Mouse (Mus musculus) heart, postnatal 0 days (tissue): ENCODE results near the gene BC034090. TPM values are rescaled to one million over a fixed set of nuclear protein-coding genes. Genes with fewer than 3 reads are reported as not detected.
A peak's percentile ranks its signal among the peaks of the same experiment; 100 is the strongest.

Source experiments
- ATAC-seq: fragments of 200-750 bp; cut with Nextera tagmentation; 2 replicates; pipeline ENCODE4 v1.8.0; 2017; ENCODE audit warnings: low read depth, moderate number of reproducible peaks, moderate library complexity; ENCODE audit not compliant: insufficient read depth
- DNase-seq: peaks from one replicate; pipeline ENCODE4 v3.0.0-alpha.2; 2016; ENCODE audit warnings: low spot score
- H3K27ac ChIP-seq: fragments of 300-500 bp; sonication (generic); 2 replicates; pipeline ENCODE4 v1.5.1; 2014; ENCODE audit warnings: low read depth, mild to moderate bottlenecking
- H3K27me3 ChIP-seq: fragments of 300-500 bp; sonication (generic); 2 replicates; pipeline ENCODE4 v1.6.1; 2014; ENCODE audit warnings: low read length, mixed read lengths; ENCODE audit not compliant: control insufficient read depth, insufficient read depth
- H3K36me3 ChIP-seq: fragments of 300-500 bp; sonication (generic); replicated peaks from 2 replicates; pipeline ENCODE4 v1.6.1; 2014; ENCODE audit warnings: low read length, mixed read lengths; ENCODE audit not compliant: control insufficient read depth, insufficient read depth
- H3K4me1 ChIP-seq: fragments of 300-500 bp; sonication (generic); 2 replicates; pipeline ENCODE4 v1.6.1; 2014; ENCODE audit warnings: antibody characterized with exemption; ENCODE audit not compliant: control insufficient read depth, insufficient read depth
- H3K4me2 ChIP-seq: fragments of 300-500 bp; sonication (generic); 2 replicates; pipeline ENCODE4 v1.6.1; 2014; ENCODE audit warnings: low read depth, mild to moderate bottlenecking, low read length, moderate library complexity
- H3K4me3 ChIP-seq: fragments of 300-500 bp; sonication (generic); 2 replicates; pipeline ENCODE4 v1.5.1; 2014; ENCODE audit warnings: low read depth, low read length
- H3K9ac ChIP-seq: fragments of 300-500 bp; sonication (generic); replicated peaks from 2 replicates; pipeline ENCODE4 v1.6.1; 2014; ENCODE audit warnings: low read depth, low read length, mixed read lengths
- H3K9me3 ChIP-seq: fragments of 300-500 bp; sonication (generic); replicated peaks from 2 replicates; pipeline ENCODE4 v1.6.1; 2016; ENCODE audit warnings: low read length; ENCODE audit not compliant: control insufficient read depth
- CTCF ChIP-seq: IDR thresholded peaks from 2 replicates; pipeline ENCODE4 v1.5.1; 2016; ENCODE audit warnings: antibody characterized with exemption, control low read depth, low read depth
- EP300 ChIP-seq: IDR thresholded peaks from 2 replicates; pipeline ENCODE4 v1.6.1; 2016; ENCODE audit warnings: antibody characterized with exemption, low read depth
- whole genome bisulfite sequencing: fragments of 180-500 bp; shearing (Covaris S2); extraction: QIAGEN DNeasy Blood & Tissue Kit; methylation state at CpG from one replicate; pipeline ENCODE4 v1.1.7; 2014; 5-methylcytosine and 5-hydroxymethylcytosine counted together
- polyA plus RNA-seq: library from polyadenylated mRNA; unstranded; fragments of >200 nt; fragmentation: Nextera tagmentation; extraction: Ambion mirVana; gene quantifications from 2 replicates; pipeline ENCODE4 v1.2.1, GENCODE M21; 2015
- total RNA-seq: library from RNA; depleted of rRNA; stranded (reverse); fragments of >200 nt; gene quantifications from 2 replicates; pipeline ENCODE4 v1.2.3, GENCODE M21; 2014; ENCODE audit warnings: low replicate concordance

Gene BC034090
- total and polyA plus RNA-seq, 2 experiments from 2014 or later: 9.7 to 82.1 TPM

DNA sequence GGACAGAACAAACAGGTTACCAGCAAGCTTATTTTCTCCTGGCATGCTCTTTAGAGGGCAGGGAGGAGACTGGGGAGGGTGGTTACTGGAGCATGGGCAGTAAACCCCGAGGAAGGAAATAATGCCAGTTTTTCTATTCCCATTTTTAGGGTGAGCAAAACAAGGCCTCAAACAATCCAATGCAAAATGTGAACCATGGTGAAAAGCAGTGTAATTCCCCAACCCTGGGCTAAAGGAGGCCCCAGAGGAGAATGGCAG is 1.8 kb downstream of the BC034090 start:
- Histone ChIP-seq H3K27me3 (no peaks in the 10 kb centered on the region), H3K4me2 (peak overlapping the region; percentile 14; the same call in 1 of the 2 replicates), H3K4me3 (no peak overlapping the region), H3K9me3 (no peaks in the 10 kb centered on the region), H3K27ac (peak overlapping the region; percentile 53), H3K36me3 (peaks cover 30% of the 10 kb centered on the region), H3K4me1 (peaks cover 44% of the 10 kb centered on the region), H3K9ac (no peak overlapping the region)
- TF ChIP-seq CTCF (no peak), EP300 (no peak)
- ATAC-seq (no peak), DNase-seq (peak; percentile 5)
- WGBS: 55% methylated on average over 1 of the region's 1 CpGs

- no peaks in the 10 kb centered on the region for H3K27me3 ChIP-seq
- peak overlapping the region; percentile 14; the same call in 1 of the 2 replicates for H3K4me2 ChIP-seq
- H3K4me3 ChIP-seq: no peak overlapping the region
- no peak overlapping the region for H3K9ac ChIP-seq
- DNase-seq (no peak), ATAC-seq (no peak)
- TF ChIP-seq EP300 (no peak), CTCF (no peak)
- H3K27ac ChIP-seq: peak overlapping the region; percentile 53
- H3K36me3 ChIP-seq: peaks cover 30% of the 10 kb centered on the region
- H3K4me1 ChIP-seq: peaks cover 49% of the 10 kb centered on the region
- no peaks in the 10 kb centered on the region for H3K9me3 ChIP-seq
- WGBS: 69% methylated on average over 12 of the region's 12 CpGs
Measured at GRCm38 (mm10) chr1:155241701-155242487, 2.4 kb downstream of the BC034090 start.

- ATAC-seq: no peak
- Histone ChIP-seq H3K9ac (peak overlapping the region; percentile 20; the same call in 1 of the 2 replicates), H3K27me3 (no peaks in the 10 kb centered on the region), H3K4me2 (no peak overlapping the region), H3K9me3 (no peaks in the 10 kb centered on the region), H3K4me3 (no peak overlapping the region), H3K27ac (no peak overlapping the region), H3K36me3 (peaks cover 30% of the 10 kb centered on the region), H3K4me1 (peaks cover 55% of the 10 kb centered on the region)
- 69% methylated on average over 6 of the region's 6 CpGs for WGBS
- no peak for DNase-seq
- no peak for TF ChIP-seq CTCF
- no peak for TF ChIP-seq EP300
Measured at GRCm38 (mm10) chr1:155239962-155240717, 4.1 kb downstream of the BC034090 start.

- DNase-seq (no peak), ATAC-seq (no peak)
- Histone ChIP-seq H3K4me1 (peaks cover 56% of the 10 kb centered on the region), H3K9ac (no peak overlapping the region), H3K27ac (no peak overlapping the region), H3K4me3 (no peak overlapping the region), H3K4me2 (no peak overlapping the region), H3K9me3 (no peaks in the 10 kb centered on the region), H3K36me3 (peaks cover 30% of the 10 kb centered on the region), H3K27me3 (no peaks in the 10 kb centered on the region)
- 75% methylated on average over 4 of the region's 4 CpGs for WGBS
- TF ChIP-seq EP300: no peak
- TF ChIP-seq CTCF: no peak
Measured at GRCm38 (mm10) chr1:155239169-155239568, 5.1 kb downstream of the BC034090 start.

DNA sequence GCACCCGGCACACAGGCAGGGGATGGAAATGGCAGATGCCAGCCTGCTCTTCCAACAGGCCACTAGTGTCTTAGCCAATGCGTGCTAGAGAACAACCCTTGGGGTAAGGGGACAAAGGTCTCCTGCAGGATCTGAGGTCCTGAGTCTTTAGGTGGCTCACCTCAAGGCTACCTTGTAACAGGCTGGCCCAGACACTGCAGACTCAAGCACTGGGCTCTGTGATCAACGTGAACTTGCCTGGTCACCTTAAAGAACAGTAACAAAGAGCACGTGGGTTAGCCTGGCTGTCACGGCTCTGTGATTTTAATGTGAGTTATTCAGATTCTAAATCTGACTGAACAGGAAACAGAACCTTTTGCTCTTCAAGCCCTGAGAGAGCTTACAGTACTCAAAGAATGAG is 6.1 kb downstream of the BC034090 start:
- 90% methylated on average over 5 of the region's 5 CpGs for WGBS
- TF ChIP-seq CTCF (no peak), EP300 (no peak)
- peak overlapping the region; percentile 94 for H3K27ac ChIP-seq
- DNase-seq (no peak), ATAC-seq (no peak)
- no peaks in the 10 kb centered on the region for H3K9me3 ChIP-seq
- H3K4me2 ChIP-seq: no peak overlapping the region
- H3K9ac ChIP-seq: no peak overlapping the region
- H3K4me1 ChIP-seq: peaks cover 66% of the 10 kb centered on the region
- H3K36me3 ChIP-seq: peaks cover 30% of the 10 kb centered on the region
- no peak overlapping the region for H3K4me3 ChIP-seq
- no peaks in the 10 kb centered on the region for H3K27me3 ChIP-seq

- H3K4me1 ChIP-seq: peaks cover 74% of the 10 kb centered on the region
- peak overlapping the region; percentile 94 for H3K27ac ChIP-seq
- no peak for TF ChIP-seq CTCF
- no peak overlapping the region for H3K9ac ChIP-seq
- H3K4me3 ChIP-seq: no peak overlapping the region
- H3K4me2 ChIP-seq: no peak overlapping the region
- WGBS: 50% methylated on average over 11 of the region's 11 CpGs
- DNase-seq (no peak), ATAC-seq (no peak)
- H3K9me3 ChIP-seq: no peaks in the 10 kb centered on the region
- no peaks in the 10 kb centered on the region for H3K27me3 ChIP-seq
- peaks cover 30% of the 10 kb centered on the region for H3K36me3 ChIP-seq
Measured at GRCm38 (mm10) chr1:155237390-155237789, 6.9 kb downstream of the BC034090 start.
